Mouse (Mus musculus) olfactory bulb, adult 2 months (tissue): ENCODE data around the gene Ifi35.

ENCODE experiments used
- CTCF ChIP-seq: fragments of 200-500 bp; IDR thresholded peaks from 2 replicates; pipeline ENCODE4 v1.5.1; 2012; ENCODE audit warnings: low read depth, mild to moderate bottlenecking, low read length, moderate library complexity; ENCODE audit not compliant: insufficient read depth
- POLR2A ChIP-seq: fragments of 200-500 bp; IDR thresholded peaks from 2 replicates; pipeline ENCODE4 v1.6.1; 2012; ENCODE audit warnings: mild to moderate bottlenecking, low read depth, low read length, moderate library complexity; ENCODE audit not compliant: insufficient read depth

GRCm38 (mm10) chr11:101448274-101448746, at the start of gene Ifi35:
- TF ChIP-seq CTCF (no peak), POLR2A (no peak)
